Mouse (Mus musculus) intestine, postnatal 0 days (tissue): ENCODE measurements around the gene Wdr63. TPM values are rescaled to one million over a fixed set of nuclear protein-coding genes. Genes with fewer than 3 reads are reported as not detected.

Experiments used
- ATAC-seq: fragments of 200-750 bp; cut with Nextera tagmentation; 2 replicates; pipeline ENCODE4 v1.8.0; 2017; ENCODE audit warnings: mild to moderate bottlenecking, moderate TSS enrichment, moderate library complexity
- H3K27ac ChIP-seq: fragments of 300-500 bp; sonication (generic); 2 replicates; pipeline ENCODE4 v1.5.1; 2014; ENCODE audit warnings: mild to moderate bottlenecking, low read depth, low read length, moderate library complexity
- H3K27me3 ChIP-seq: fragments of 300-500 bp; sonication (generic); replicated peaks from 2 replicates; pipeline ENCODE4 v1.6.1; 2014; ENCODE audit warnings: low read length, mixed read lengths; ENCODE audit not compliant: control insufficient read depth, insufficient read depth
- H3K36me3 ChIP-seq: fragments of 300-500 bp; sonication (generic); 2 replicates; pipeline ENCODE4 v1.6.1; 2014; ENCODE audit warnings: mild to moderate bottlenecking, moderate library complexity; ENCODE audit not compliant: control insufficient read depth, insufficient read depth
- H3K4me1 ChIP-seq: fragments of 300-500 bp; sonication (generic); replicated peaks from 2 replicates; pipeline ENCODE4 v1.6.1; 2014; ENCODE audit warnings: antibody characterized with exemption, low read length, mixed read lengths; ENCODE audit not compliant: control insufficient read depth, insufficient read depth
- H3K4me2 ChIP-seq: fragments of 300-500 bp; sonication (generic); replicated peaks from 2 replicates; pipeline ENCODE4 v1.6.1; 2014; ENCODE audit warnings: low read depth, mild to moderate bottlenecking, moderate library complexity
- H3K4me3 ChIP-seq: fragments of 300-500 bp; sonication (generic); 2 replicates; pipeline ENCODE4 v1.5.1; 2014; ENCODE audit warnings: low read depth, low read length
- H3K9ac ChIP-seq: fragments of 300-500 bp; sonication (generic); 2 replicates; pipeline ENCODE4 v1.6.1; 2014; ENCODE audit warnings: mild to moderate bottlenecking, low read depth, low read length
- H3K9me3 ChIP-seq: fragments of 300-500 bp; sonication (generic); 2 replicates; pipeline ENCODE4 v1.6.1; 2016; ENCODE audit warnings: mixed run types; ENCODE audit not compliant: control insufficient read depth
- CTCF ChIP-seq: sonication (generic); IDR thresholded peaks from 2 replicates; pipeline ENCODE4 v1.5.1; 2016; ENCODE audit warnings: low read depth, mild to moderate bottlenecking, control low read depth, antibody characterized with exemption, moderate library complexity
- WGBS: fragments of 180-500 bp; shearing (Covaris S2); extraction: QIAGEN DNeasy Blood & Tissue Kit; methylation state at CpG from one replicate; pipeline ENCODE4 v1.1.7; 2014; 5-methylcytosine and 5-hydroxymethylcytosine counted together
- polyA plus RNA-seq: library from polyadenylated mRNA; unstranded; fragments of >200 nt; fragmentation: Nextera tagmentation; extraction: Ambion mirVana; gene quantifications from 2 replicates; pipeline ENCODE4 v1.2.1, GENCODE M21; 2015

Wdr63 gene
- polyA plus RNA-seq, 1 experiment from 2014 or later = 1.0 TPM

GRCm38 (mm10) chr3:146152348-146152747 lies 44.4 kb upstream of the Wdr63 start:
- no peak for TF ChIP-seq CTCF

GRCm38 (mm10) chr3:146151755-146152154 lies 43.8 kb upstream of the Wdr63 start:
- H3K27me3 ChIP-seq = no peaks in the 10 kb centered on the region
- peaks cover 6% of the 10 kb centered on the region; the same call in 1 of the 2 replicates for H3K4me1 ChIP-seq
- TF ChIP-seq CTCF = no peak
- no peaks in the 10 kb centered on the region for H3K9me3 ChIP-seq
- H3K9ac ChIP-seq = no peak overlapping the region
- no peak for ATAC-seq
- no peaks in the 10 kb centered on the region for H3K36me3 ChIP-seq
- no peak overlapping the region for H3K27ac ChIP-seq
- WGBS = 91% methylated on average over 8 of the region's 8 CpGs
- no peak overlapping the region for H3K4me2 ChIP-seq
- no peak overlapping the region for H3K4me3 ChIP-seq

More at GRCm38 (mm10) chr3:146152348-146152747, 44.4 kb upstream of the Wdr63 start:
- Histone ChIP-seq H3K9me3 (no peaks in the 10 kb centered on the region), H3K4me2 (no peak overlapping the region), H3K9ac (no peak overlapping the region), H3K36me3 (no peaks in the 10 kb centered on the region), H3K27me3 (no peaks in the 10 kb centered on the region), H3K4me3 (no peak overlapping the region), H3K27ac (no peak overlapping the region), H3K4me1 (peaks cover 6% of the 10 kb centered on the region; the same call in 1 of the 2 replicates)
- no peak for ATAC-seq
- 89% methylated on average over 8 of the region's 8 CpGs for WGBS

GRCm38 (mm10) chr3:146151328-146151727 lies 43.4 kb upstream of the Wdr63 start:
- Histone ChIP-seq H3K36me3 (no peaks in the 10 kb centered on the region), H3K4me3 (no peak overlapping the region), H3K4me2 (peak overlapping the region; percentile 91; the same call in 1 of the 2 replicates), H3K27ac (no peak overlapping the region), H3K27me3 (no peaks in the 10 kb centered on the region), H3K9ac (no peak overlapping the region), H3K4me1 (peaks cover 4% of the 10 kb centered on the region; the same call in 1 of the 2 replicates), H3K9me3 (no peaks in the 10 kb centered on the region)
- 92% methylated on average over 10 of the region's 10 CpGs for WGBS
- no peak for ATAC-seq
- no peak for TF ChIP-seq CTCF

- peak overlapping the region; percentile 46 for H3K9ac ChIP-seq
- WGBS = 16% methylated on average over 11 of the region's 11 CpGs
- H3K4me2 ChIP-seq = peak overlapping the region; percentile 91
- ATAC-seq = peak; percentile 63
- H3K27me3 ChIP-seq = no peaks in the 10 kb centered on the region
- TF ChIP-seq CTCF = no peak
- no peaks in the 10 kb centered on the region for H3K4me1 ChIP-seq
- H3K27ac ChIP-seq = peak overlapping the region; percentile 68
- H3K4me3 ChIP-seq = peak overlapping the region; percentile 51
- H3K36me3 ChIP-seq = no peaks in the 10 kb centered on the region
- H3K9me3 ChIP-seq = no peaks in the 10 kb centered on the region
Measured at GRCm38 (mm10) chr3:146150560-146150959, 42.6 kb upstream of the Wdr63 start.

GRCm38 (mm10) chr3:146150058-146150400 lies 42.1 kb upstream of the Wdr63 start:
- H3K4me3 ChIP-seq = peak overlapping the region; percentile 51
- peak overlapping the region; percentile 68 for H3K27ac ChIP-seq
- no peaks in the 10 kb centered on the region for H3K27me3 ChIP-seq
- 1% methylated on average over 26 of the region's 26 CpGs for WGBS
- H3K9ac ChIP-seq = peak overlapping the region; percentile 46
- peak; percentile 78 for ATAC-seq
- no peaks in the 10 kb centered on the region for H3K9me3 ChIP-seq
- H3K36me3 ChIP-seq = no peaks in the 10 kb centered on the region
- H3K4me1 ChIP-seq = no peaks in the 10 kb centered on the region
- no peak for TF ChIP-seq CTCF
- peak overlapping the region; percentile 91 for H3K4me2 ChIP-seq

GRCm38 (mm10) chr3:146149156-146150057 lies 41.5 kb upstream of the Wdr63 start, which contains the start of gene Mcoln2:
TSS of gene Mcoln2 (plus strand) at chr3:146149833.
- Histone ChIP-seq H3K27me3 (no peaks in the 10 kb centered on the region), H3K36me3 (no peaks in the 10 kb centered on the region), H3K4me3 (peak within 1 kb of the TSS; percentile 51), H3K4me2 (peak within 1 kb of the TSS; percentile 91), H3K4me1 (no peaks in the 10 kb centered on the region), H3K9me3 (no peaks in the 10 kb centered on the region), H3K9ac (peak within 1 kb of the TSS; percentile 46), H3K27ac (peak within 1 kb of the TSS; percentile 68)
- WGBS = 12% methylated on average over 33 of the region's 34 CpGs
- TF ChIP-seq CTCF = no peak
- ATAC-seq = peak; percentile 52; the same call in 1 of the 2 replicates
